In genomic region chr19:57586172-57586571, GRCm38 (mm10) we compare ENCODE assay signal across 11 mouse cellular contexts. TPM values are rescaled to one million over a fixed set of nuclear protein-coding genes. Genes with fewer than 3 reads are reported as not detected.
A peak's percentile ranks its signal among the peaks of the same experiment; 100 is the strongest.
DNase-seq lines count a peak whose midpoint lies in the region; ATAC-seq and TF ChIP-seq lines count a peak whose summit lies in the region.
"Had no signal": no experiment of that assay in that cellular context is flagged by ENCODE, and none has a peak within 500 bp of the region (broad histone marks: within the 10 kb centered on the region; RNA-seq: fewer than 3 reads in every experiment).

No protein-coding gene starts in this region.

- TF ChIP-seq POLR2A in CH12.LX (IDR thresholded peaks at IDR 0.05; ENCODE audit: low read depth, low read length), result no peak

- peaks cover 3% of the 10 kb centered on the region for H3K4me1 ChIP-seq in heart, embryonic 15.5 days (replicated peaks)
- H3K4me1 ChIP-seq in CH12.LX (ENCODE audit: control insufficient read depth in 1 of 2, insufficient read depth in 2 of 2), result peaks cover 0 to 14% of the 10 kb centered on the region in 2 experiments; a peak in 3 of 4 replicates
- H3K4me1 ChIP-seq in liver, embryonic 11.5 days (replicated peaks; ENCODE audit: control insufficient read depth, insufficient read depth, low read length), result peaks cover 4% of the 10 kb centered on the region; the same call in 1 of the 2 replicates
- 0 out of 2 replicates have a peak, but pooled peaks cover 3% of the 10 kb centered on the region for H3K4me1 ChIP-seq in forebrain, embryonic 12.5 days
- H3K4me1 ChIP-seq: megakaryocyte, embryonic 14.5 days had no signal

- intact Hi-C loops in gastrocnemius, adult 2 months (cut with DNase I), result no loop called here

- no peaks in the 10 kb centered on the region for H3K79me2 ChIP-seq in CH12.LX (replicated peaks; ENCODE audit: control insufficient read depth, extremely low read depth, insufficient read depth, poor library complexity, severe bottlenecking)

- H3K4me3 ChIP-seq in heart, embryonic 15.5 days, result peak overlapping the region; percentile 23; the same call in 1 of the 2 replicates
- no peak overlapping the region for H3K4me3 ChIP-seq in CH12.LX (replicated peaks in 1 of 3; ENCODE audit: low read depth in 2 of 3, low read length in 2 of 3, poor library complexity in 1 of 3)
- H3K4me3 ChIP-seq in liver, embryonic 11.5 days (ENCODE audit: low read depth, low read length), result no peak overlapping the region
- H3K4me3 ChIP-seq in gastrocnemius, adult 2 months, result no peak overlapping the region
- H3K4me3 ChIP-seq in forebrain, embryonic 12.5 days (replicated peaks), result no peak overlapping the region
- H3K4me3 ChIP-seq: megakaryocyte, embryonic 14.5 days had no signal

- ATAC-seq in heart, embryonic 15.5 days (replicated peaks; ENCODE audit: insufficient number of reproducible peaks, insufficient read depth, low FRiP score, low read depth), result peak; percentile 70; the same call in 1 of the 2 replicates
- ATAC-seq in liver, embryonic 11.5 days (replicated peaks; ENCODE audit: low FRiP score), result 0 out of 2 replicates have a peak, but pooled peaks have one; percentile 39
- no peak for ATAC-seq in forebrain, embryonic 12.5 days (ENCODE audit: low FRiP score)

- TF ChIP-seq CTCF in CH12.LX (conservative IDR thresholded peaks at IDR 0.05 in 1 of 2, IDR thresholded peaks at IDR 0.05 in 1 of 2; ENCODE audit: low read depth in 2 of 2, low read length in 2 of 2), result no peak
- TF ChIP-seq CTCF in gastrocnemius, adult 2 months (IDR thresholded peaks at IDR 0.05), result no peak

- H3K27ac ChIP-seq in heart, embryonic 15.5 days, result no peak overlapping the region
- no peak overlapping the region for H3K27ac ChIP-seq in CH12.LX (ENCODE audit: insufficient read depth, low read depth)
- H3K27ac ChIP-seq in liver, embryonic 11.5 days (ENCODE audit: low read depth, low read length), result no peak overlapping the region
- H3K27ac ChIP-seq in gastrocnemius, adult 2 months, result no peak overlapping the region
- no peak overlapping the region for H3K27ac ChIP-seq in forebrain, embryonic 12.5 days

- no peak for TF ChIP-seq RAD21 in CH12.LX (IDR thresholded peaks at IDR 0.05; ENCODE audit: low read depth, low read length)

- in situ Hi-C loops in CH12.LX (cut with MboI; ENCODE audit: low pct_ligation_motif_present, low pct_unique_long_range_greater_than_20kb, low sequenced_read_pairs), result no loop called here

- no peaks in the 10 kb centered on the region for H3K36me3 ChIP-seq in heart, embryonic 15.5 days
- no peaks in the 10 kb centered on the region for H3K36me3 ChIP-seq in CH12.LX (replicated peaks in 1 of 2; ENCODE audit: control insufficient read depth in 1 of 2, insufficient read depth in 1 of 2, low read length in 1 of 2)
- no peaks in the 10 kb centered on the region for H3K36me3 ChIP-seq in liver, embryonic 11.5 days (ENCODE audit: control insufficient read depth, insufficient read depth, low read length)
- H3K36me3 ChIP-seq in forebrain, embryonic 12.5 days (replicated peaks), result no peaks in the 10 kb centered on the region

- TF ChIP-seq EP300 in CH12.LX (IDR thresholded peaks at IDR 0.05; ENCODE audit: low read length), result no peak

- H3K9ac ChIP-seq in heart, embryonic 15.5 days, result no peak overlapping the region
- no peak overlapping the region for H3K9ac ChIP-seq in CH12.LX (ENCODE audit: insufficient read depth, low read depth)
- no peak overlapping the region for H3K9ac ChIP-seq in liver, embryonic 11.5 days (ENCODE audit: low read depth, low read length)
- H3K9ac ChIP-seq in forebrain, embryonic 12.5 days, result no peak overlapping the region

- H3K4me2 ChIP-seq in heart, embryonic 15.5 days, result peak overlapping the region; percentile 48
- H3K4me2 ChIP-seq in CH12.LX (ENCODE audit: insufficient read depth, low read depth, poor library complexity, severe bottlenecking), result peak overlapping the region; percentile 39
- peak overlapping the region; percentile 0 for H3K4me2 ChIP-seq in liver, embryonic 11.5 days
- no peak overlapping the region for H3K4me2 ChIP-seq in forebrain, embryonic 12.5 days

- no peaks in the 10 kb centered on the region for H3K27me3 ChIP-seq in heart, embryonic 15.5 days
- H3K27me3 ChIP-seq in CH12.LX (replicated peaks), result no peaks in the 10 kb centered on the region
- H3K27me3 ChIP-seq in liver, embryonic 11.5 days (replicated peaks; ENCODE audit: control insufficient read depth, insufficient read depth, low read length), result no peaks in the 10 kb centered on the region
- H3K27me3 ChIP-seq in forebrain, embryonic 12.5 days, result no peaks in the 10 kb centered on the region; the same call in 1 of the 2 replicates

- DNase-seq in heart, adult 9 months (ENCODE audit: low spot score in 2 of 2), result no peak
- no peak for DNase-seq in CH12.LX (ENCODE audit: extremely low read depth)
- DNase-seq in embryo, embryonic 11.5 days (ENCODE audit: low read depth, low spot score), result peak; percentile 20
- DNase-seq in liver, embryonic 11.5 days (ENCODE audit: low spot score), result no peak
- DNase-seq in gastrocnemius, adult 2 months, result no peak
- DNase-seq in layer of hippocampus, postnatal 25 days (ENCODE audit: extremely low spot score in 1 of 2, low spot score in 1 of 2), result no peak
- DNase-seq: cerebellum, adult 18-20 months; left cerebral cortex, postnatal 4 days had no signal

- dilution Hi-C loops in CH12.LX (cut with MboI; ENCODE audit: extremely low pct_ligation_motif_present, extremely low pct_unique_long_range_greater_than_20kb, low sequenced_read_pairs), result no loop called here

- H3K9me3 ChIP-seq in heart, embryonic 15.5 days (replicated peaks), result no peaks in the 10 kb centered on the region
- peaks cover 1% of the 10 kb centered on the region for H3K9me3 ChIP-seq in CH12.LX (replicated peaks; ENCODE audit: low read length)
- H3K9me3 ChIP-seq in liver, embryonic 11.5 days (ENCODE audit: control insufficient read depth, low read length), result no peaks in the 10 kb centered on the region
- H3K9me3 ChIP-seq in forebrain, embryonic 12.5 days, result no peaks in the 10 kb centered on the region

- 16% methylated on average over 10 of the region's 10 CpGs for WGBS in heart, embryonic 15.5 days
- WGBS in liver, embryonic 11.5 days, result 18% methylated on average over 10 of the region's 10 CpGs
- 49% methylated on average over 10 of the region's 10 CpGs for WGBS in forebrain, embryonic 12.5 days

TF ChIP-seq in CH12.LX, 34 proteins besides CTCF, POLR2A, EP300 and RAD21:
- no peak for TF ChIP-seq TBP (conservative IDR thresholded peaks at IDR 0.05; ENCODE audit: low read depth, low read length)

RNA-seq across cellular contexts. Expression of gene Atrnl1, which starts 24.7 kb away (rescaled TPM):
- polyA plus RNA-seq in heart, embryonic 15.5 days (2015; fragmentation: Nextera tagmentation; extraction: Ambion mirVana), result 2.9 and 3.8 TPM in 2 replicates
- 1.5 and 1.9 TPM in 2 replicates for total RNA-seq in CH12.LX (2012; rRNA removed)
- 1.9 and 2.1 TPM in 2 replicates for total RNA-seq in CH12.LX (2014; rRNA removed)
- 1.7 and 1.9 TPM in 2 replicates for polyA plus RNA-seq in CH12.LX (2012; ENCODE audit: insufficient read length, low read depth)
- 2.5 and 2.9 TPM in 2 replicates for polyA plus RNA-seq in liver, embryonic 11.5 days (2014; fragmentation: Nextera tagmentation; extraction: Ambion mirVana)
- 1 to 10 TPM; 7.1 to 8.0 TPM for total RNA-seq in gastrocnemius, adult 2 months (2021)
- 7.6 and 7.8 TPM in 2 replicates for polyA plus RNA-seq in forebrain, embryonic 12.5 days (2016; fragmentation: Nextera tagmentation; extraction: Ambion mirVana)
- 10 to 100 TPM; 62.6 to 67.3 TPM for total RNA-seq in layer of hippocampus, postnatal 25 days (2021)
